Mouse (Mus musculus): Measurements from ENCODE around the gene Rnase1. TPM values are rescaled to one million over a fixed set of nuclear protein-coding genes. Genes with fewer than 3 reads are reported as not detected.

The Rnase1 gene
- polyA plus RNA-seq, 1 experiment from 2014 or later, result 21.1 TPM

GRCm38 (mm10) chr14:51144451-51144850 lies 2.1 kb downstream of the Rnase1 start:
- no peak overlapping the region for H3K4me3 ChIP-seq (ENCODE audit: low read depth, low read length)
- 87% methylated on average over 4 of the region's 4 CpGs for WGBS
- DNase-seq (ENCODE audit: low spot score), result no peak
- no peaks in the 10 kb centered on the region for H3K9me3 ChIP-seq (ENCODE audit: control insufficient read depth, low read length)
- H3K27ac ChIP-seq (replicated peaks), result no peak overlapping the region
- no peaks in the 10 kb centered on the region for H3K4me1 ChIP-seq (replicated peaks; ENCODE audit: control insufficient read depth, insufficient read depth)
- no peak for TF ChIP-seq CTCF (IDR thresholded peaks at IDR 0.05; ENCODE audit: low read depth)
- no peak for TF ChIP-seq EP300 (optimal IDR thresholded peaks at IDR 0.05)
- H3K4me2 ChIP-seq (replicated peaks; ENCODE audit: low read depth), result no peak overlapping the region
- no peaks in the 10 kb centered on the region for H3K27me3 ChIP-seq (ENCODE audit: control insufficient read depth, insufficient read depth, low read length)
- no peak overlapping the region for H3K9ac ChIP-seq (ENCODE audit: low read length)
- H3K36me3 ChIP-seq (ENCODE audit: control insufficient read depth, insufficient read depth, low read length), result no peaks in the 10 kb centered on the region
- no peak for ATAC-seq (ENCODE audit: low FRiP score, low TSS enrichment)

GRCm38 (mm10) chr14:51143937-51144336 lies 2.6 kb downstream of the Rnase1 start:
- ATAC-seq (ENCODE audit: low FRiP score, low TSS enrichment), result no peak
- no peak for TF ChIP-seq CTCF (IDR thresholded peaks at IDR 0.05; ENCODE audit: low read depth)
- no peak for TF ChIP-seq EP300 (optimal IDR thresholded peaks at IDR 0.05)
- H3K9me3 ChIP-seq (ENCODE audit: control insufficient read depth, low read length), result no peaks in the 10 kb centered on the region
- 77% methylated on average over 2 of the region's 2 CpGs for WGBS
- no peaks in the 10 kb centered on the region for H3K36me3 ChIP-seq (ENCODE audit: control insufficient read depth, insufficient read depth, low read length)
- H3K4me3 ChIP-seq (ENCODE audit: low read depth, low read length), result no peak overlapping the region
- H3K4me1 ChIP-seq (replicated peaks; ENCODE audit: control insufficient read depth, insufficient read depth), result no peaks in the 10 kb centered on the region
- no peak overlapping the region for H3K4me2 ChIP-seq (replicated peaks; ENCODE audit: low read depth)
- no peak for DNase-seq (ENCODE audit: low spot score)
- H3K27me3 ChIP-seq (ENCODE audit: control insufficient read depth, insufficient read depth, low read length), result no peaks in the 10 kb centered on the region
- H3K9ac ChIP-seq (ENCODE audit: low read length), result no peak overlapping the region
- H3K27ac ChIP-seq (replicated peaks), result no peak overlapping the region

GRCm38 (mm10) chr14:51143287-51143686 lies 3.3 kb downstream of the Rnase1 start:
- no peak overlapping the region for H3K27ac ChIP-seq (replicated peaks)
- H3K36me3 ChIP-seq (ENCODE audit: control insufficient read depth, insufficient read depth, low read length), result no peaks in the 10 kb centered on the region
- TF ChIP-seq EP300 (optimal IDR thresholded peaks at IDR 0.05) (no peak), CTCF (IDR thresholded peaks at IDR 0.05; ENCODE audit: low read depth) (no peak)
- no peaks in the 10 kb centered on the region for H3K9me3 ChIP-seq (ENCODE audit: control insufficient read depth, low read length)
- DNase-seq (ENCODE audit: low spot score), result no peak
- no peak for ATAC-seq (ENCODE audit: low FRiP score, low TSS enrichment)
- no peak overlapping the region for H3K4me2 ChIP-seq (replicated peaks; ENCODE audit: low read depth)
- WGBS, result 57% methylated on average over 4 of the region's 4 CpGs
- H3K9ac ChIP-seq (ENCODE audit: low read length), result no peak overlapping the region
- no peaks in the 10 kb centered on the region for H3K4me1 ChIP-seq (replicated peaks; ENCODE audit: control insufficient read depth, insufficient read depth)
- no peaks in the 10 kb centered on the region for H3K27me3 ChIP-seq (ENCODE audit: control insufficient read depth, insufficient read depth, low read length)
- no peak overlapping the region for H3K4me3 ChIP-seq (ENCODE audit: low read depth, low read length)

DNA sequence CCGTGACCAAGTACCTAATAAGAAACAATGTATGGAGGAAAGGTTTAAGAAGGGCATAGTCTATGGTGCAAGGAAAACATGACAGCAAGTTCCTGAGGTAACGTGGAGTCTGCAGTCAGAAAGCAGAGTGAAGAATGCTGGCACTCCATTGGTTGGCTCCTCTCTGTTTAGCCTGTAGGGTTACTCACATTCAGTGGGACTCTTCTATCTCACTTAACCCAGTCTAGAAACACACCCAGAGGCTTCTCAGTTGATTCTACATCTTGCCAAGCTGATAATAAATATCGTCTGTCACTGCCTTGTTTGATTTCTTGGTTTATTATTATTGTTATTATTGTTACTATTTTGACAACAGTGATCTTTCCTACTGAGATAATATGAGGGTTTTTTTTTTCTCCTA lies 4.0 kb downstream of the Rnase1 start:
- ATAC-seq (ENCODE audit: low FRiP score, low TSS enrichment), result no peak
- Histone ChIP-seq H3K4me3 (ENCODE audit: low read depth, low read length) (no peak overlapping the region), H3K9me3 (ENCODE audit: control insufficient read depth, low read length) (no peaks in the 10 kb centered on the region), H3K36me3 (ENCODE audit: control insufficient read depth, insufficient read depth, low read length) (no peaks in the 10 kb centered on the region), H3K27ac (replicated peaks) (no peak overlapping the region), H3K4me1 (replicated peaks; ENCODE audit: control insufficient read depth, insufficient read depth) (no peaks in the 10 kb centered on the region), H3K27me3 (ENCODE audit: control insufficient read depth, insufficient read depth, low read length) (no peaks in the 10 kb centered on the region), H3K9ac (ENCODE audit: low read length) (no peak overlapping the region), H3K4me2 (replicated peaks; ENCODE audit: low read depth) (no peak overlapping the region)
- 70% methylated on average over 3 of the region's 3 CpGs for WGBS
- TF ChIP-seq CTCF (IDR thresholded peaks at IDR 0.05; ENCODE audit: low read depth), result no peak
- TF ChIP-seq EP300 (optimal IDR thresholded peaks at IDR 0.05), result no peak
- no peak for DNase-seq (ENCODE audit: low spot score)

DNA sequence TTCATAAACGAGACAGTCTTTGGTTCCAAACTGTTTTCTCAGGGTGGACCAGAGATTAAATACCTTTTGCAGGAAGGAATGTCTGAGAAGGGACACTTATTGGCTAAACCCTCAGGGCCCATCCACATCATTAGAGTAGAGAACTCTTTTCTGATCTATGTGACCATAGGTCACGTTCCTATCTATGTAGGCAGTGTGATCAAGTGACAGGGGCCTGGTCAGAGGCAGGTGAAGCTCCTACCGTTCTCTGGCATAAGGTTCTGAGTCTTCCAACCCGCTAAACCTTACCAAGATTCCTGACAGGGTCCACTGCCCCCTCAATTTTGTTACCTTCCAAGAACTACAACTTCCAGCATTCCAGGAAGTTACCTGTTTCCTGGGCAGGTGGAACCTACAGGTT lies 4.5 kb downstream of the Rnase1 start:
- H3K9me3 ChIP-seq (ENCODE audit: control insufficient read depth, low read length), result no peaks in the 10 kb centered on the region
- no peaks in the 10 kb centered on the region for H3K27me3 ChIP-seq (ENCODE audit: control insufficient read depth, insufficient read depth, low read length)
- DNase-seq (ENCODE audit: low spot score), result no peak
- no peaks in the 10 kb centered on the region for H3K36me3 ChIP-seq (ENCODE audit: control insufficient read depth, insufficient read depth, low read length)
- ATAC-seq (ENCODE audit: low FRiP score, low TSS enrichment), result no peak
- TF ChIP-seq CTCF (IDR thresholded peaks at IDR 0.05; ENCODE audit: low read depth), result no peak
- TF ChIP-seq EP300 (optimal IDR thresholded peaks at IDR 0.05), result no peak
- no peaks in the 10 kb centered on the region for H3K4me1 ChIP-seq (replicated peaks; ENCODE audit: control insufficient read depth, insufficient read depth)
- WGBS, result 88% methylated on average over 4 of the region's 4 CpGs
- no peak overlapping the region for H3K4me3 ChIP-seq (ENCODE audit: low read depth, low read length)
- no peak overlapping the region for H3K9ac ChIP-seq (ENCODE audit: low read length)
- H3K4me2 ChIP-seq (replicated peaks; ENCODE audit: low read depth), result no peak overlapping the region
- no peak overlapping the region for H3K27ac ChIP-seq (replicated peaks)

GRCm38 (mm10) chr14:51140342-51140741 lies 6.2 kb downstream of the Rnase1 start:
- WGBS, result 52% methylated on average over 2 of the region's 2 CpGs
- no peaks in the 10 kb centered on the region for H3K36me3 ChIP-seq (ENCODE audit: control insufficient read depth, insufficient read depth, low read length)
- H3K9me3 ChIP-seq (ENCODE audit: control insufficient read depth, low read length), result no peaks in the 10 kb centered on the region
- no peaks in the 10 kb centered on the region for H3K27me3 ChIP-seq (ENCODE audit: control insufficient read depth, insufficient read depth, low read length)
- ATAC-seq (ENCODE audit: low FRiP score, low TSS enrichment) (no peak), DNase-seq (ENCODE audit: low spot score) (no peak)
- no peak overlapping the region for H3K4me2 ChIP-seq (replicated peaks; ENCODE audit: low read depth)
- no peak overlapping the region for H3K27ac ChIP-seq (replicated peaks)
- no peak overlapping the region for H3K4me3 ChIP-seq (ENCODE audit: low read depth, low read length)
- TF ChIP-seq CTCF (IDR thresholded peaks at IDR 0.05; ENCODE audit: low read depth) (no peak), EP300 (optimal IDR thresholded peaks at IDR 0.05) (no peak)
- no peaks in the 10 kb centered on the region for H3K4me1 ChIP-seq (replicated peaks; ENCODE audit: control insufficient read depth, insufficient read depth)
- no peak overlapping the region for H3K9ac ChIP-seq (ENCODE audit: low read length)
